ENCODE assay signal across 26 mouse cellular contexts in genomic region chr17:74491565-74491964, GRCm38 (mm10). TPM values are rescaled to one million over a fixed set of nuclear protein-coding genes. Genes with fewer than 3 reads are reported as not detected.
DNase-seq lines count a peak whose midpoint lies in the region; ATAC-seq and TF ChIP-seq lines count a peak whose summit lies in the region.
"Had no signal": no experiment of that assay in that cellular context is flagged by ENCODE, and none has a peak within 500 bp of the region (broad histone marks: within the 10 kb centered on the region; RNA-seq: fewer than 3 reads in every experiment).

No protein-coding gene starts in this region.

- peaks cover 51% of the 10 kb centered on the region for H3K36me3 ChIP-seq in erythroblast, embryonic 14.5 days (ENCODE audit: control insufficient read depth)
- peaks cover 36% of the 10 kb centered on the region for H3K36me3 ChIP-seq in liver, embryonic 14.5 days (replicated peaks; ENCODE audit: control insufficient read depth, insufficient read depth, low read depth)

- peak; percentile 50 for ATAC-seq in liver, embryonic 14.5 days (ENCODE audit: insufficient read depth)
- ATAC-seq: forebrain, embryonic 14.5 days; inflammation-experienced regulatory T-cells, adult 6 months had no signal

- WGBS in bone marrow, adult 2 months = 70% methylated on average over 3 of the region's 3 CpGs
- WGBS in liver, embryonic 14.5 days (ENCODE audit: insufficient replicate concordance) = 69% methylated on average over 3 of the region's 3 CpGs

- no peak for TF ChIP-seq POLR2A in bone marrow, adult 2 months (IDR thresholded peaks at IDR 0.05; ENCODE audit: borderline replicate concordance, control insufficient read depth, low read depth, low read length)

- H3K4me1 ChIP-seq in bone marrow, adult 2 months (ENCODE audit: control insufficient read depth, insufficient read depth, low read length) = no peaks in the 10 kb centered on the region; the same call in 1 of the 2 replicates
- peaks cover 16% of the 10 kb centered on the region for H3K4me1 ChIP-seq in erythroblast, embryonic 14.5 days (ENCODE audit: control insufficient read depth)
- H3K4me1 ChIP-seq in liver, embryonic 14.5 days (replicated peaks; ENCODE audit: control insufficient read depth in 2 of 2, insufficient read depth in 2 of 2, low read length in 1 of 2) = peaks cover 8 to 10% of the 10 kb centered on the region in 2 experiments

- peak overlapping the region; percentile 72 for H3K4me2 ChIP-seq in liver, embryonic 14.5 days (ENCODE audit: low read depth)
- H3K4me2 ChIP-seq: heart, embryonic 15.5 days; hindbrain, embryonic 14.5 days had no signal

- TF ChIP-seq CTCF in bone marrow, adult 2 months (IDR thresholded peaks at IDR 0.05; ENCODE audit: control insufficient read depth, insufficient read depth, low read length) = no peak
- no peak for TF ChIP-seq CTCF in liver, embryonic 14.5 days (IDR thresholded peaks at IDR 0.05; ENCODE audit: low read depth)

- peak overlapping the region; percentile 35; the same call in 1 of the 2 replicates for H3K9ac ChIP-seq in liver, embryonic 14.5 days (replicated peaks)
- H3K9ac ChIP-seq: heart, embryonic 15.5 days; hindbrain, embryonic 14.5 days had no signal

- H3K9me3 ChIP-seq in erythroblast, embryonic 14.5 days (ENCODE audit: control insufficient read depth, low read length) = no peaks in the 10 kb centered on the region
- H3K9me3 ChIP-seq in liver, embryonic 14.5 days (ENCODE audit: control insufficient read depth, low read length) = no peaks in the 10 kb centered on the region
- H3K9me3 ChIP-seq: embryonic facial prominence, embryonic 10.5 days; heart, embryonic 15.5 days; midbrain, embryonic 10.5 days had no signal

- H3K4me3 ChIP-seq in bone marrow, adult 2 months (replicated peaks; ENCODE audit: control insufficient read depth, low read depth, low read length) = peak overlapping the region; percentile 52
- H3K4me3 ChIP-seq in erythroblast, embryonic 14.5 days (replicated peaks) = peak overlapping the region; percentile 97
- H3K4me3 ChIP-seq in liver, embryonic 14.5 days (ENCODE audit: insufficient read depth in 1 of 2, low read depth in 2 of 2, low read length in 2 of 2) = peak overlapping the region; percentile 50 to 94
- H3K4me3 ChIP-seq: embryonic facial prominence, embryonic 10.5 days; heart, adult 2 months; heart, embryonic 15.5 days; layer of hippocampus, adult 2 months; midbrain, embryonic 10.5 days had no signal

- H3K27ac ChIP-seq in bone marrow, adult 2 months (ENCODE audit: control insufficient read depth, insufficient read depth, low read depth, low read length, poor library complexity) = no peak overlapping the region
- H3K27ac ChIP-seq in liver, embryonic 14.5 days = peak overlapping the region; percentile 89
- H3K27ac ChIP-seq: embryonic facial prominence, embryonic 10.5 days; heart, adult 2 months; heart, embryonic 15.5 days; hindbrain, embryonic 14.5 days; layer of hippocampus, adult 2 months; midbrain, embryonic 10.5 days had no signal

- no peak for TF ChIP-seq EP300 in liver, embryonic 14.5 days (IDR thresholded peaks at IDR 0.05; ENCODE audit: low read depth)

- H3K27me3 ChIP-seq in erythroblast, embryonic 14.5 days (ENCODE audit: control insufficient read depth) = peaks cover 4% of the 10 kb centered on the region; the same call in 1 of the 2 replicates
- no peaks in the 10 kb centered on the region; the same call in 1 of the 2 replicates for H3K27me3 ChIP-seq in liver, embryonic 14.5 days (ENCODE audit: control insufficient read depth, insufficient read depth, low read length)
- H3K27me3 ChIP-seq: heart, embryonic 15.5 days had no signal

- DNase-seq in liver, embryonic 14.5 days (ENCODE audit: low read depth in 3 of 3, low spot score in 3 of 3) = peak in 1 of 3 experiments; percentile 68
- DNase-seq in kidney, postnatal 10 days = no peak
- DNase-seq in layer of hippocampus, adult 8-10 months (ENCODE audit: low spot score in 2 of 2) = no peak
- no peak for DNase-seq in kidney, adult 8-10 months
- no peak for DNase-seq in kidney, postnatal 25 days
- DNase-seq: adrenal gland, postnatal 14 days; cerebellum, adult 11 months; cerebellum, adult 9-11 months; gastrocnemius, postnatal 10 days; heart, adult 2 months; heart, postnatal 36 days; kidney, adult 2 months; kidney, postnatal 14 days; layer of hippocampus, postnatal 36 days; lung, adult 18-20 months; lung, postnatal 10 days; thymus, postnatal 14 days had no signal

RNA-seq across cellular contexts. Expression of gene Yipf4, which starts 2.3 kb away (rescaled TPM):
- polyA plus RNA-seq in bone marrow, adult 2 months (2011; ENCODE audit: insufficient read depth, insufficient read length, low replicate concordance, missing spikeins) = 36.2 and 37.1 TPM in 2 replicates
- 7.8 and 10.0 TPM in 2 replicates for polyA plus RNA-seq in erythroblast, embryonic 14.5 days (2012)
- 16.8 and 17.3 TPM in 2 replicates for polyA plus RNA-seq in liver, embryonic 14.5 days (2012; rRNA removed)
- polyA plus RNA-seq in liver, embryonic 14.5 days (2014; fragmentation: Nextera tagmentation; extraction: Ambion mirVana) = 68.4 and 74.3 TPM in 2 replicates
- total RNA-seq in layer of hippocampus, adult 8-10 months (2022) = 10 to 100 TPM; 78.8 to 86.5 (median 82.5) TPM

RNA-seq across cellular contexts. Expression of gene Nlrc4, which starts 32.6 kb away (rescaled TPM):
- 0.95 and 4.1 TPM in 2 replicates for polyA plus RNA-seq in bone marrow, adult 2 months (2011; ENCODE audit: insufficient read depth, insufficient read length, low replicate concordance, missing spikeins)
- polyA plus RNA-seq in erythroblast, embryonic 14.5 days (2012) = not detected in 2 replicates
- 0.19 TPM in 2 replicates for polyA plus RNA-seq in liver, embryonic 14.5 days (2012; rRNA removed)
- 0.17 and 0.19 TPM in 2 replicates for polyA plus RNA-seq in liver, embryonic 14.5 days (2014; fragmentation: Nextera tagmentation; extraction: Ambion mirVana)
- under 1 TPM in 3 of 4 experiments, not detected in 1; 0.16 to 0.28 (median 0.16) TPM for total RNA-seq in layer of hippocampus, adult 8-10 months (2022)

RNA-seq across cellular contexts. Expression of gene Birc6, which starts 36.5 kb away (rescaled TPM):
- polyA plus RNA-seq in bone marrow, adult 2 months (2011; ENCODE audit: insufficient read depth, insufficient read length, low replicate concordance, missing spikeins) = 25.1 and 35.7 TPM in 2 replicates
- 0.73 and 1.1 TPM in 2 replicates for polyA plus RNA-seq in erythroblast, embryonic 14.5 days (2012)
- 17.1 and 21.9 TPM in 2 replicates for polyA plus RNA-seq in liver, embryonic 14.5 days (2012; rRNA removed)
- 25.9 and 28.3 TPM in 2 replicates for polyA plus RNA-seq in liver, embryonic 14.5 days (2014; fragmentation: Nextera tagmentation; extraction: Ambion mirVana)
- 100 to 1,000 TPM; 113 to 132 (median 117) TPM for total RNA-seq in layer of hippocampus, adult 8-10 months (2022)
